ENCODE assay signal across 8 mouse cellular contexts in the genomic region with DNA sequence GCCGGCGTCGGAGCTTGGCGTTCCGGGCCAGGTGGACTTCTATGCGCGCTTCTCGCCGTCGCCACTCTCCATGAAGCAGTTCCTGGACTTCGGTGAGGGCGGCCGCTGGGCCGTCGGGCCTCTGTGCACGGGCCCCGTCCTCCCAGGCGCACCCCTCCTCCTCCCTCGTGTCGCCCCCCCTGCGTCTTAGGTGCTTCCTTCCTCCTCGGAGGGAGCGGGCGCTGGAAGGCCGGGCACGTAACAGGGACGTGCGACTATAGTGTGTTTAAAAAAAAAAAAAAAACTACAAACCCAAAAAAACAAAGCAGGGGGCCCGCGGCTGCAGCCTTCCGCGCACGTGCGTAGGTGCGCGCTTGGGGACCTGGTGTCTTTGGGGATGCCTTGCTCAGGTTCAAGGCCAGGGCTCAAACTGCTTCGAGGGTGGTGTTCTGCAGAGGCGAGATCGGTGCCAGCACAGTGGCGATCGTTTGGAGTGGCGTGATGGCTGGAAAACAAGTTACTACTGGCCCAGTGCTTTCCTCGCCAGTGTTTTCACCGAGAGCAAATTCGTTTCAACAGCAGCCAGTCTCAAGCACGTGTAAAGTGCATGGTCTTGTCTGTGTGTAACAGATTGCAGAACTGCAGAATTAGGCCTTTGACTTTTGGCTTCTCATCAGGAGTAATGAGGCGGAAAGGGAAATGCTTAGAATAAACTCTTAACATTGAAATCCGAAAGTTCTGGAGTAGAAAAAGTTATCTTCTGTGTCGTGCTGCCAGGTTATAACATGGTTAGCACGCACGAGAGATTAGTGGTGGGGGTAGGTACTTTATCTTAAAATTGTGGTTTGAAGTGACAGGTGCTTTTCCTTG. TPM values are rescaled to one million over a fixed set of nuclear protein-coding genes. Genes with fewer than 3 reads are reported as not detected.
DNase-seq lines count a peak whose midpoint lies in the region; ATAC-seq and TF ChIP-seq lines count a peak whose summit lies in the region.

No protein-coding gene starts in this region.

- H3K4me3 ChIP-seq in gastrocnemius, adult 2 months, result peak overlapping the region; percentile 91
- H3K4me3 ChIP-seq in bone marrow, adult 2 months (replicated peaks; ENCODE audit: control insufficient read depth, low read depth, low read length), result peak overlapping the region; percentile 86
- H3K4me3 ChIP-seq in forebrain, embryonic 14.5 days (ENCODE audit: low read depth, low read length), result peak overlapping the region; percentile 69
- H3K4me3 ChIP-seq in hindbrain, embryonic 14.5 days (replicated peaks; ENCODE audit: low read length), result peak overlapping the region; percentile 73
- H3K4me3 ChIP-seq in midbrain, embryonic 11.5 days (ENCODE audit: low read depth, low read length), result peak overlapping the region; percentile 74
- H3K4me3 ChIP-seq in stomach, embryonic 16.5 days (replicated peaks; ENCODE audit: low read length), result peak overlapping the region; percentile 83

- H3K36me3 ChIP-seq in forebrain, embryonic 14.5 days (ENCODE audit: control insufficient read depth, insufficient read depth, low read length), result no peaks in the 10 kb centered on the region
- H3K36me3 ChIP-seq in hindbrain, embryonic 14.5 days (replicated peaks; ENCODE audit: control insufficient read depth, insufficient read depth), result no peaks in the 10 kb centered on the region
- H3K36me3 ChIP-seq in midbrain, embryonic 11.5 days (ENCODE audit: control insufficient read depth, insufficient read depth, low read length), result no peaks in the 10 kb centered on the region
- H3K36me3 ChIP-seq in stomach, embryonic 16.5 days (ENCODE audit: control insufficient read depth, insufficient read depth, low read length), result no peaks in the 10 kb centered on the region

- peaks cover 3% of the 10 kb centered on the region; the same call in 1 of the 2 replicates for H3K4me1 ChIP-seq in bone marrow, adult 2 months (ENCODE audit: control insufficient read depth, insufficient read depth, low read length)
- 0 out of 2 replicates have a peak, but pooled peaks cover 2% of the 10 kb centered on the region for H3K4me1 ChIP-seq in forebrain, embryonic 14.5 days (ENCODE audit: control insufficient read depth, insufficient read depth, low read length)
- H3K4me1 ChIP-seq in hindbrain, embryonic 14.5 days (replicated peaks; ENCODE audit: control insufficient read depth, insufficient read depth, low read length), result peaks cover 7% of the 10 kb centered on the region; the same call in 1 of the 2 replicates
- peaks cover 2% of the 10 kb centered on the region; the same call in 1 of the 2 replicates for H3K4me1 ChIP-seq in midbrain, embryonic 11.5 days (ENCODE audit: control insufficient read depth, insufficient read depth, low read length)
- H3K4me1 ChIP-seq in stomach, embryonic 16.5 days (ENCODE audit: control insufficient read depth, insufficient read depth, low read length), result peaks cover 13% of the 10 kb centered on the region

- no peaks in the 10 kb centered on the region for H3K27me3 ChIP-seq in forebrain, embryonic 14.5 days (replicated peaks; ENCODE audit: control insufficient read depth, insufficient read depth, low read length)
- H3K27me3 ChIP-seq in hindbrain, embryonic 14.5 days (ENCODE audit: control insufficient read depth, insufficient read depth, low read length), result 0 out of 2 replicates have a peak, but pooled peaks cover 7% of the 10 kb centered on the region
- no peaks in the 10 kb centered on the region for H3K27me3 ChIP-seq in midbrain, embryonic 11.5 days (ENCODE audit: control insufficient read depth, insufficient read depth, low read length)
- H3K27me3 ChIP-seq in stomach, embryonic 16.5 days (ENCODE audit: control insufficient read depth, insufficient read depth, low read length), result no peaks in the 10 kb centered on the region

- TF ChIP-seq CTCF in gastrocnemius, adult 2 months (IDR thresholded peaks at IDR 0.05), result no peak
- TF ChIP-seq CTCF in bone marrow, adult 2 months (IDR thresholded peaks at IDR 0.05; ENCODE audit: control insufficient read depth, insufficient read depth, low read length), result no peak

- TF ChIP-seq POLR2A in bone marrow, adult 2 months (IDR thresholded peaks at IDR 0.05; ENCODE audit: borderline replicate concordance, control insufficient read depth, low read depth, low read length), result peak; percentile 6; the same call in 1 of the 2 replicates

- peak overlapping the region; percentile 77 for H3K9ac ChIP-seq in forebrain, embryonic 14.5 days (ENCODE audit: low read length)
- peak overlapping the region; percentile 78 for H3K9ac ChIP-seq in hindbrain, embryonic 14.5 days
- peak overlapping the region; percentile 67 for H3K9ac ChIP-seq in midbrain, embryonic 11.5 days (ENCODE audit: low read length)
- H3K9ac ChIP-seq in stomach, embryonic 16.5 days (ENCODE audit: low read length), result peak overlapping the region; percentile 95

- H3K4me2 ChIP-seq in forebrain, embryonic 14.5 days (ENCODE audit: low read length), result peak overlapping the region; percentile 87
- peak overlapping the region; percentile 74 for H3K4me2 ChIP-seq in hindbrain, embryonic 14.5 days (replicated peaks)
- peak overlapping the region; percentile 79 for H3K4me2 ChIP-seq in midbrain, embryonic 11.5 days
- H3K4me2 ChIP-seq in stomach, embryonic 16.5 days (ENCODE audit: low read depth, low read length), result peak overlapping the region; percentile 75

- peak; percentile 59 for DNase-seq in gastrocnemius, adult 2 months
- DNase-seq in gastrocnemius, postnatal 10 days, result no peak
- peak; percentile 39 for DNase-seq in forebrain, embryonic 14.5 days (ENCODE audit: low spot score)
- DNase-seq in hindbrain, embryonic 14.5 days (ENCODE audit: low spot score), result peak; percentile 49
- DNase-seq in left cerebral cortex, postnatal 4 days, result peak; percentile 14
- peak; percentile 83 for DNase-seq in midbrain, embryonic 11.5 days (ENCODE audit: low spot score, missing footprints)

- intact Hi-C loops in gastrocnemius, adult 2 months (cut with DNase I), result no loop called here
- intact Hi-C loops in left cerebral cortex, postnatal 4 days (cut with DNase I), result no loop called here

- peak overlapping the region; percentile 97 for H3K27ac ChIP-seq in gastrocnemius, adult 2 months
- H3K27ac ChIP-seq in bone marrow, adult 2 months (ENCODE audit: control insufficient read depth, insufficient read depth, low read depth, low read length, poor library complexity), result peak overlapping the region; percentile 91
- H3K27ac ChIP-seq in forebrain, embryonic 14.5 days (ENCODE audit: low read depth, low read length), result peak overlapping the region; percentile 74
- H3K27ac ChIP-seq in hindbrain, embryonic 14.5 days, result peak overlapping the region; percentile 83
- no peak overlapping the region for H3K27ac ChIP-seq in midbrain, embryonic 11.5 days (ENCODE audit: low read depth, low read length)
- peak overlapping the region; percentile 98 for H3K27ac ChIP-seq in stomach, embryonic 16.5 days (ENCODE audit: low read length)

- no peaks in the 10 kb centered on the region for H3K9me3 ChIP-seq in forebrain, embryonic 14.5 days (replicated peaks; ENCODE audit: control insufficient read depth, low read length)
- no peaks in the 10 kb centered on the region for H3K9me3 ChIP-seq in hindbrain, embryonic 14.5 days (ENCODE audit: control insufficient read depth, low read length)
- H3K9me3 ChIP-seq in midbrain, embryonic 11.5 days (ENCODE audit: control insufficient read depth, low read length), result no peaks in the 10 kb centered on the region
- H3K9me3 ChIP-seq in stomach, embryonic 16.5 days (replicated peaks; ENCODE audit: control insufficient read depth, low read length), result no peaks in the 10 kb centered on the region

- WGBS in bone marrow, adult 2 months, result under 1% methylated on average over 51 of the region's 51 CpGs
- WGBS in forebrain, embryonic 14.5 days, result 3% methylated on average over 51 of the region's 51 CpGs
- WGBS in hindbrain, embryonic 14.5 days, result 3% methylated on average over 51 of the region's 51 CpGs
- 3% methylated on average over 51 of the region's 51 CpGs for WGBS in midbrain, embryonic 11.5 days
- 2% methylated on average over 51 of the region's 51 CpGs for WGBS in stomach, embryonic 16.5 days

- ATAC-seq in forebrain, embryonic 14.5 days, result peak; percentile 72
- ATAC-seq in hindbrain, embryonic 14.5 days (ENCODE audit: low FRiP score), result no peak; the same call in 1 of the 2 replicates
- peak; percentile 72; the same call in 1 of the 2 replicates for ATAC-seq in midbrain, embryonic 11.5 days (ENCODE audit: low FRiP score)
- peak; percentile 76 for ATAC-seq in stomach, embryonic 16.5 days (ENCODE audit: insufficient read depth, low FRiP score)

RNA-seq across cellular contexts. Expression of a gene that starts 0.7 kb away (rescaled TPM):
- 10 to 100 TPM; 52.2 to 85.3 TPM for total RNA-seq in gastrocnemius, adult 2 months (2021)
- total RNA-seq in gastrocnemius, postnatal 10 days (2021), result 10 to 100 TPM; 52.8 to 54.8 TPM
- 9.5 and 24.1 TPM in 2 replicates for polyA plus RNA-seq in bone marrow, adult 2 months (2011; ENCODE audit: insufficient read depth, insufficient read length, low replicate concordance, missing spikeins)
- polyA plus RNA-seq in forebrain, embryonic 14.5 days (2014; fragmentation: Nextera tagmentation; extraction: Ambion mirVana), result 20.2 and 22.3 TPM in 2 replicates
- 22.9 and 25.3 TPM in 2 replicates for polyA plus RNA-seq in hindbrain, embryonic 14.5 days (2014; fragmentation: Nextera tagmentation; extraction: Ambion mirVana)
- 10 to 100 TPM; 30.1 to 30.8 TPM for total RNA-seq in left cerebral cortex, postnatal 4 days (2021)
- polyA plus RNA-seq in midbrain, embryonic 11.5 days (2014; fragmentation: Nextera tagmentation; extraction: Ambion mirVana), result 31.4 and 33.9 TPM in 2 replicates
- 66.1 and 68.6 TPM in 2 replicates for polyA plus RNA-seq in stomach, embryonic 16.5 days (2015; fragmentation: Nextera tagmentation; extraction: Ambion mirVana)
